Mouse (Mus musculus) neural tube, embryonic 13.5 days (tissue): ENCODE data around the gene Il17rc. TPM values are rescaled to one million over a fixed set of nuclear protein-coding genes. Genes with fewer than 3 reads are reported as not detected.

Experiments
- ATAC-seq: fragments of 200-750 bp; cut with Nextera tagmentation; 2 replicates; pipeline ENCODE4 v1.8.0; 2017; ENCODE audit warnings: low read depth, mild to moderate bottlenecking, moderate TSS enrichment, moderate library complexity
- H3K27ac ChIP-seq: fragments of 300-500 bp; sonication (generic); replicated peaks from 2 replicates; pipeline ENCODE4 v1.5.1; 2015; ENCODE audit warnings: moderate library complexity, mild to moderate bottlenecking, inconsistent platforms
- H3K27me3 ChIP-seq: fragments of 300-500 bp; sonication (generic); 2 replicates; pipeline ENCODE4 v1.6.1; 2015; ENCODE audit warnings: mild to moderate bottlenecking, inconsistent platforms
- H3K36me3 ChIP-seq: fragments of 300-500 bp; sonication (generic); 2 replicates; pipeline ENCODE4 v1.6.1; 2015; ENCODE audit warnings: mild to moderate bottlenecking, inconsistent platforms
- H3K4me1 ChIP-seq: fragments of 300-500 bp; sonication (generic); replicated peaks from 2 replicates; pipeline ENCODE4 v1.6.1; 2015; ENCODE audit warnings: inconsistent platforms
- H3K4me2 ChIP-seq: fragments of 300-500 bp; sonication (generic); 2 replicates; pipeline ENCODE4 v1.6.1; 2015; ENCODE audit warnings: inconsistent platforms, mild to moderate bottlenecking, moderate library complexity
- H3K4me3 ChIP-seq: fragments of 300-500 bp; sonication (generic); 2 replicates; pipeline ENCODE4 v1.5.1; 2015; ENCODE audit warnings: mild to moderate bottlenecking, inconsistent platforms
- H3K9ac ChIP-seq: fragments of 300-500 bp; sonication (generic); 2 replicates; pipeline ENCODE4 v1.6.1; 2015; ENCODE audit warnings: moderate library complexity, mild to moderate bottlenecking, inconsistent platforms
- H3K9me3 ChIP-seq: fragments of 300-500 bp; sonication (generic); 2 replicates; pipeline ENCODE4 v1.6.1; 2016; ENCODE audit warnings: inconsistent platforms
- WGBS: fragments of 180-500 bp; shearing (Covaris S2); methylation state at CpG from one replicate; pipeline ENCODE4 v1.1.7; 2015; 5-methylcytosine and 5-hydroxymethylcytosine counted together
- polyA plus RNA-seq: library from polyadenylated mRNA; unstranded; fragments of >200 nt; fragmentation: Nextera tagmentation; extraction: Ambion mirVana; gene quantifications from 2 replicates; pipeline ENCODE4 v1.2.1, GENCODE M21; 2015

The Il17rc gene
- polyA plus RNA-seq, 1 experiment from 2014 or later: 2.9 TPM

DNA sequence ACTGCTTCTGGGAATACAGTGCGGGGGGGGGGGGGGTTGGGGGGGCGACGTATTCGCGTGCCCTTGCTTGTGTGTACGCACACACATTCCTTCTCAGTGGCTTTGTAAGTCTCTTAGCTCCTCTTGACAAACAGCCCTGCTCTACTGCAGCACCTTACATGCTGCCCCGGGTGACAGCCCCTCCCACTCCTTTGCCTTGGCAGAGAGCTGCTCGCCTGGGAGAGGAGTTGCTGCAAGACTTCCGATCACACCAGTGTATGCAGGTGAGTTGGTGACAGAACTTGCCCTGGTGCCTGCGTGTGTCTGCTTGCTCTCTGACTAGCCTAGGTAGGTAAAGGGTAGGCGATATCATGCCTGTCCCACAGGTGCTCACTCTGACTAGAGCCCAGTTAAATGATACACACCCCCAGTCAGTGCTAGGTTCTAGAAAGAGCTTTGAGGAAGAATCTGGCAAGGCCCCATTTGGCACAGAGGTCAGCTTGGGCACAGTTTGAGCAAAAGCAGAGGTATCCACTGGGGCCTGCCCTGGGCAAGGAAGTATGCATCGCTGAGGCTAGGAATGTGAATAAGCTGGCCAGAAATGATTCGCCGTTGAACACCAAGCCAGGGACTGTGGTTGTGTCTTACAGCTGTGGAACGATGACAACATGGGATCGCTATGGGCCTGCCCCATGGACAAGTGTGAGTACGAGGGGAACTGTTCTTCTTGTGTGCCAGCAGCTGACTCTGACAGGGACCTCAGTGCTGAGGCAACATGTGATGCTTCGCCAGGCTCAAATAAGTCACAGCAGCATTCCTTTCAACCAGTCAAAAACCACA is 9.5 kb downstream of the Il17rc start:
- 66% methylated on average over 18 of the region's 18 CpGs for WGBS
- Histone ChIP-seq H3K9ac (0 out of 2 replicates have a peak overlapping the region, but pooled peaks have one; percentile 90), H3K36me3 (no peaks in the 10 kb centered on the region), H3K4me2 (no peak overlapping the region), H3K4me1 (peaks cover 37% of the 10 kb centered on the region), H3K27ac (no peak overlapping the region), H3K4me3 (no peak overlapping the region), H3K9me3 (no peaks in the 10 kb centered on the region), H3K27me3 (peaks cover 10% of the 10 kb centered on the region; the same call in 1 of the 2 replicates)
- ATAC-seq: no peak

DNA sequence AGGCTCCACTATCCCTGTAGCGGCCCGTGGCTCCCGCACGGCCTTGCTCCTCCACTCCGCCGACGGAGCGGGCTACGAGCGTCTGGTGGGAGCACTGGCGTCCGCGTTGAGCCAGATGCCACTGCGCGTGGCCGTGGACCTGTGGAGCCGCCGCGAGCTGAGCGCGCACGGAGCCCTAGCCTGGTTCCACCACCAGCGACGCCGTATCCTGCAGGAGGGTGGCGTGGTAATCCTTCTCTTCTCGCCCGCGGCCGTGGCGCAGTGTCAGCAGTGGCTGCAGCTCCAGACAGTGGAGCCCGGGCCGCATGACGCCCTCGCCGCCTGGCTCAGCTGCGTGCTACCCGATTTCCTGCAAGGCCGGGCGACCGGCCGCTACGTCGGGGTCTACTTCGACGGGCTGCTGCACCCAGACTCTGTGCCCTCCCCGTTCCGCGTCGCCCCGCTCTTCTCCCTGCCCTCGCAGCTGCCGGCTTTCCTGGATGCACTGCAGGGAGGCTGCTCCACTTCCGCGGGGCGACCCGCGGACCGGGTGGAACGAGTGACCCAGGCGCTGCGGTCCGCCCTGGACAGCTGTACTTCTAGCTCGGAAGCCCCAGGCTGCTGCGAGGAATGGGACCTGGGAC is 11.4 kb downstream of the Il17rc start:
- peaks cover 14% of the 10 kb centered on the region; the same call in 1 of the 2 replicates for H3K36me3 ChIP-seq
- H3K27ac ChIP-seq: peak overlapping the region; percentile 92
- peaks cover 49% of the 10 kb centered on the region for H3K4me1 ChIP-seq
- peaks cover 10% of the 10 kb centered on the region; the same call in 1 of the 2 replicates for H3K27me3 ChIP-seq
- H3K4me2 ChIP-seq: peak overlapping the region; percentile 89
- H3K9ac ChIP-seq: peak overlapping the region; percentile 90
- WGBS: 1% methylated on average over 65 of the region's 65 CpGs
- H3K9me3 ChIP-seq: no peaks in the 10 kb centered on the region
- peak; percentile 74 for ATAC-seq
- peak overlapping the region; percentile 66 for H3K4me3 ChIP-seq

DNA sequence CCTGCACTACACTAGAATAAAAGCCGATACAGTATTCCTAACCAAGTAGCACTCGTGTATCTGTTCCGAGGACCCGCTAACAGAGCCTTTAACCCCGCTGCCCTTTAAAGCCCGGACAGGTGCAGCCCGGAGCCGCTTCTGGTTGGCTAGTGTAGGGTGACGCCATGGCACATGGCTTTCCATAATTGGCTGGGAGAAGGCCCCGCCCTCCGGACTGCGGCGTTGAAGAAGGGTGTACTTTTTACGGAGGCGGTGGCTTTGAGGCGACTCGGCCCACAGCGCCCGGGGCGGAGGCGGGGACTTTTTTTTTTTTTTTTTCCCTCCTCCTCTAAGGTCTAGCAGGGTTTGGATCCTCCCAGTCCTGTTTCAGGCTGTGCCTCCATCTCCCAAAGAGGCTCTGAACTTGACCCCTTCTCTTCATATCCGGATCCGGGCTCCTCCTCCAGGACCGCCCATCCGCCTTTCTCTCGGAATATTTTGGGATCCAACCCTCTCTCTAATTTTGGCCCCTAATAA is 11.9 kb downstream of the Il17rc start, which contains the start of gene Creld1:
Gene Creld1, plus strand, starts transcription at position 198 of the 516 bp plus-strand sequence.
- under 1% methylated on average over 26 of the region's 26 CpGs for WGBS
- H3K27me3 ChIP-seq: peaks cover 10% of the 10 kb centered on the region; the same call in 1 of the 2 replicates
- ATAC-seq: peak; percentile 96
- no peaks in the 10 kb centered on the region for H3K9me3 ChIP-seq
- H3K36me3 ChIP-seq: peaks cover 20% of the 10 kb centered on the region
- H3K4me2 ChIP-seq: peak within 1 kb of the TSS; percentile 89
- peak within 1 kb of the TSS; percentile 92 for H3K27ac ChIP-seq
- peak within 1 kb of the TSS; percentile 66 for H3K4me3 ChIP-seq
- peaks cover 49% of the 10 kb centered on the region for H3K4me1 ChIP-seq
- peak within 1 kb of the TSS; percentile 90 for H3K9ac ChIP-seq

DNA sequence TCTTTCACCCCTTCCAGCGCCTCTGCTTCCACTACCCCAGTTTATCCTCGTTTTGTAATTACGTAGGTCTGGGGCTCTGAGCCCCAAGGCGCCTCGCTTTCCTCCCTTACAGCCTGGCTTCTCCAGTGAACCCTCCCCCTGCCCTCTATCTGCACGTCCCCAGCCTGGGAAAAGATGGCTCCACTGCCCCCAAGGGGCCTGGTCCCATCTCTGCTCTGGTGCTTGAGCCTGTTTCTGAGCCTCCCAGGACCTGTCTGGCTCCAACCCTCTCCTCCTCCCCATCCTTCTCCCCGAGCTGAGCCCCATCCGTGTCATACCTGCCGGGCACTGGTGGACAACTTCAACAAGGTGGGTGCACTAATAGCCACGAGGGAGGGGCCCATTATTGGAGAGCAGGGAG is 12.5 kb downstream of the Il17rc start:
- H3K4me1 ChIP-seq: peaks cover 49% of the 10 kb centered on the region
- H3K36me3 ChIP-seq: peaks cover 26% of the 10 kb centered on the region
- H3K27me3 ChIP-seq: peaks cover 10% of the 10 kb centered on the region; the same call in 1 of the 2 replicates
- peak overlapping the region; percentile 89 for H3K4me2 ChIP-seq
- H3K27ac ChIP-seq: peak overlapping the region; percentile 92
- H3K9ac ChIP-seq: peak overlapping the region; percentile 90
- H3K4me3 ChIP-seq: peak overlapping the region; percentile 66
- ATAC-seq: peak; percentile 55
- no peaks in the 10 kb centered on the region for H3K9me3 ChIP-seq
- WGBS: 11% methylated on average over 10 of the region's 10 CpGs

DNA sequence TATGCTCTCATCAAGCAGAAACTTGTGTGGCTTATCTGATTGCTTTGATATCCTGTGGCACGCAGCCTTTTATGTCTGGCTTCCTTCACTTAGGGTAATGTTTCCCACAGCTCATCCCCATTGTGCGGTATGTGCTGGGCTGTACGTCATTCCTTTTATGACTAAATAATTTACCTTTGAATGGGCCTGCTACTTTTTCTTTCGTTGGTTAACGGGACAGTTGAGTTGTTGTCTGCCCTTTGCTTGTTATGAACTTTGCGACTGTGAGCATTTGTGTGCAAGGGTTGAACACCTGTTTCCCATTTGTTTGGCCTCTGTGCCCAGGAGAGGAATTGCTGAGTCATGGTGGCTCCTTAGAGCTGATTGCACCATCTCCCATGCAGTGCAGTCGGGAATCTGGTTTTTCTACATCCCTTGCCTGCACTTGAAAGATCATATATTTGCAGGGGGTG is 15.9 kb downstream of the Il17rc start:
- H3K27me3 ChIP-seq: no peaks in the 10 kb centered on the region
- H3K9ac ChIP-seq: peak overlapping the region; percentile 22; the same call in 1 of the 2 replicates
- no peak overlapping the region for H3K4me3 ChIP-seq
- H3K4me1 ChIP-seq: peaks cover 39% of the 10 kb centered on the region
- no peak overlapping the region for H3K27ac ChIP-seq
- H3K36me3 ChIP-seq: peaks cover 58% of the 10 kb centered on the region
- 50% methylated on average over 7 of the region's 7 CpGs for whole genome bisulfite sequencing
- H3K9me3 ChIP-seq: no peaks in the 10 kb centered on the region
- ATAC-seq: no peak
- no peak overlapping the region for H3K4me2 ChIP-seq

DNA sequence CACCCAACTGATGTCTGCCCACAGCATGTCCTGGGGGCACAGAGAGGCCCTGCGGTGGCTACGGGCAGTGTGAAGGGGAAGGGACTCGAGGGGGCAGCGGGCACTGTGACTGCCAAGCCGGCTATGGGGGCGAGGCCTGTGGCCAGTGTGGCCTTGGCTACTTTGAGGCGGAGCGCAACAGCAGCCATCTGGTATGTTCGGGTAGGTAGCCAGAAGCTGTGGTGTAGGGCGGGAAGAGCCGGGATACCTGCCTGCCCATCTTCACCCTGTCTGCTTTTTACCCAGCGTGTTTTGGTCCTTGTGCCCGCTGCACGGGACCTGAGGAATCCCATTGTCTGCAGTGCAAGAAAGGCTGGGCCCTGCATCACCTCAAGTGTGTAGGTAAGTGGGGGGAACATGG is 18.2 kb downstream of the Il17rc start:
- H3K4me3 ChIP-seq: no peak overlapping the region
- H3K27me3 ChIP-seq: no peaks in the 10 kb centered on the region
- WGBS: 91% methylated on average over 14 of the region's 14 CpGs
- no peak for ATAC-seq
- no peaks in the 10 kb centered on the region for H3K9me3 ChIP-seq
- H3K27ac ChIP-seq: no peak overlapping the region
- H3K36me3 ChIP-seq: peaks cover 71% of the 10 kb centered on the region
- H3K9ac ChIP-seq: no peak overlapping the region
- H3K4me1 ChIP-seq: peaks cover 27% of the 10 kb centered on the region
- H3K4me2 ChIP-seq: no peak overlapping the region

DNA sequence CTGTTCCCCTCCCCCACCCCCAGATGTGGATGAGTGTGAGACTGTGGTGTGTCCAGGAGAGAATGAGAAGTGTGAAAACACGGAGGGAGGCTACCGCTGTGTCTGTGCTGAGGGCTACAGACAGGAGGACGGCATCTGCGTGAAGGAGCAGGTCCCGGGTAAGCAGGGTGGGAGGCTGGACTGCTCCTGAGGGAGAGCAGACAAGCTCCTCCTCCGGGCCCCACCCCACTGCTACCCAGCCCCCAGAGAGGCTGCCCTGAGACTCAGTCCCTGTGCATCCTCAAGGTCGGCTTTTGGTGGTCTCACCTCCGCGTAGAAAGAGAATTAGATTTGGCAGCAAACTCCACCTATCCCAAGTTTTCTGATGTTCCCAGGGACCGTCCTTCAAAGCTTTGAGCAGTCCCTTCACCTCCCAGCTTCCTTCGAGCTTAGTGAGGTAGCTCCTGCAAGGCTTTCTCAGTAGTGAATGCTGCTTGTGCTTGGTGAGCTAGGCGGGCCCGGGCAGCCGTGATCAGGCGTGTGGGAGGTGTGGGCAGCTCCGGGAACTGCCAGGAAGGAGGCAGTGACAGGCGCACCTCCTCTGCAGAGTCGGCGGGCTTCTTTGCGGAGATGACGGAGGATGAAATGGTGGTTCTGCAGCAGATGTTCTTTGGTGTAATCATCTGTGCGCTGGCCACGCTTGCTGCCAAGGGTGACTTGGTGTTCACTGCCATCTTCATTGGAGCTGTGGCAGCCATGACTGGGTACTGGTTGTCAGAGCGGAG is 21.1 kb downstream of the Il17rc start:
- WGBS: 79% methylated on average over 24 of the region's 24 CpGs

DNA sequence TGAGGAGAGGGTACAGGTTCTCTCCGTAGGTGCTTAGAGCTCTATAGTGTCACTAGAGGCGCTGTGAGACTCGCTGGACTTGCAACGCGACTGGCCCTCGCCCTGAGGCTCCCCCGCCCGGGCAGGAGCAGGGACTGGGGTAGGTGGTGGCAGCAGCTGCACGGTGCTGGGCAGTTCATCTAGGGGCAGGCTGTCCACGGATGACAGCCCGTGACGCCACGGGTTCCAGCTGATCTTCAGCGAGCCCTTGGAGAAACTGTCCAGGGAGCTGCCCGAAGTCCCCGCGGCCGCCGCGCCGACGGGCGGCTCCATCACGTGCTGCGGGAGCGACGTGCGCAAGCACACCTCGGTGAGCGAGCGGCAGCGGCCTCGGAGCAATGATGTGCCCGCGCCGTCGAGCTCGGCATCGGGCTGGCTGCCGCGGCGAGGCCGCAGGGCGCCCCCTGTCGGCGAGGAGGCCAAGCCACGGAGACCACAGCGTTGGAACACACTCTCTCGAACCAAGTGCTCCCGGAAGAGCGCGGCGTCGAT is 23.1 kb downstream of the Il17rc start:
- Histone ChIP-seq H3K9me3 (no peaks in the 10 kb centered on the region), H3K27me3 (peaks cover 12% of the 10 kb centered on the region), H3K36me3 (peaks cover 40% of the 10 kb centered on the region), H3K9ac (peak overlapping the region; percentile 64), H3K4me2 (peak overlapping the region; percentile 59), H3K4me3 (peak overlapping the region; percentile 39), H3K4me1 (peaks cover 16% of the 10 kb centered on the region), H3K27ac (peak overlapping the region; percentile 46; the same call in 1 of the 2 replicates)
- ATAC-seq: peak; percentile 69
- 1% methylated on average over 54 of the region's 54 CpGs for WGBS

More for the DNA sequence above, 21.1 kb downstream of the Il17rc start:
- peaks cover 19% of the 10 kb centered on the region for H3K4me1 ChIP-seq
- no peak overlapping the region for H3K9ac ChIP-seq
- H3K36me3 ChIP-seq: peaks cover 60% of the 10 kb centered on the region
- no peak for ATAC-seq
- no peaks in the 10 kb centered on the region for H3K9me3 ChIP-seq
- H3K27me3 ChIP-seq: peaks cover 12% of the 10 kb centered on the region
- H3K27ac ChIP-seq: no peak overlapping the region
- H3K4me2 ChIP-seq: no peak overlapping the region
- no peak overlapping the region for H3K4me3 ChIP-seq

DNA sequence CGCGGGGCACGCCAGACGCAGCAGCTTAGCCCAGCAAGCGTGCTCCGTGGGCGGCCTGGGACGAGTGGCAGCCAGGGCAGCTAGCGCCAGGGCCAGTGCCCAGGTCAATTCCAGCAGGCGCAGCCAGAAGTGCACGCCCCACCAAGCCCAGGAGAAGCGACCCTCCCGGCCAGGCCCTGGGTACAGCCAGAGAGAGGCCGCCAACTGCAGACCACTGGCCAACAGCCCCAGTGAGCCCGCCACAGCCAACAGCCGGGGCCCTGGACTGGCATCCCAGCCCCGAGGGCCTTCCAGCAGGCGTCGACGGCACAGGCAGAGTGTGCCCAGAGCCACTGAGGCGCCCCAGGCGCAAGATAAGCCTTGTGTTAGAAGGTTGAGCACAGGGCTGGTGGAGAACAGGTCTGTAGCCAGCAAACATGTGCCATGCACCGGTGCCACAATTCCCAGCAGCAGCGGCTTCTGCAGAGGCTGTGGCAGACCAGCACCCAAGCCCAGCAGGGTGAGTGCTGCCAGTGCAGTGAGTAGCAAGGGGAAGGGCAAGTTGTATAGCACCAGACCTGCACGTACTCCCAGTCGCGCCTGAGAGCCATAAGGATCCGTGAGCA is 23.9 kb downstream of the Il17rc start:
- ATAC-seq: 0 out of 2 replicates have a peak, but pooled peaks have one; percentile 17
- peak overlapping the region; percentile 39 for H3K4me3 ChIP-seq

DNA sequence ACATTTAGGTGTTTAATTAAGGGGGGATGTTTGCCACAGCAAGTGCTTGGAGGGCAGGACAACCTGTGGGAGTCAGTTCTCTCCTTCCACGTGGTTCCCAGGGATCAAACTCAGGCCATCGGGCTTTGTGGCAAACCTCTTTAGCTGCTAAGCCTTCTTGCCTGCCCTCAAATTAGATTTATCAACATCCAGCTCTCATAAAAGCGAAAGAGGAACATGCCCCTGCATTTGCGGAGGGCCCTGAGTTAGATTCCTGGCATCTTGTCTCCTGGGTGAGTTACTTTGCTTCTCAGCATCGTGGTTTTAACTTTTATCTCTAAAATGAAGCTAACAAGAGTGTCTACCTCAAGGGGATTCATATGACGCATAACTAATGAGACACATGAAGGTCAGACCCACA is 28.1 kb downstream of the Il17rc start:
- Histone ChIP-seq H3K4me2 (no peak overlapping the region), H3K4me3 (no peak overlapping the region), H3K27ac (no peak overlapping the region), H3K36me3 (no peaks in the 10 kb centered on the region), H3K9ac (no peak overlapping the region), H3K4me1 (peaks cover 37% of the 10 kb centered on the region), H3K27me3 (peaks cover 28% of the 10 kb centered on the region), H3K9me3 (no peaks in the 10 kb centered on the region)
- 81% methylated on average over 6 of the region's 6 CpGs for WGBS
- no peak for ATAC-seq

More for the DNA sequence above, 23.9 kb downstream of the Il17rc start:
- WGBS: 45% methylated on average over 28 of the region's 28 CpGs
- Histone ChIP-seq H3K27ac (no peak overlapping the region), H3K4me2 (peak overlapping the region; percentile 59), H3K36me3 (peaks cover 31% of the 10 kb centered on the region), H3K27me3 (peaks cover 15% of the 10 kb centered on the region), H3K4me1 (peaks cover 16% of the 10 kb centered on the region), H3K9me3 (no peaks in the 10 kb centered on the region), H3K9ac (peak overlapping the region; percentile 35; the same call in 1 of the 2 replicates)
